Mouse (Mus musculus) kidney, embryonic 14.5 days (tissue): ENCODE measurements around the gene Tmem101. TPM values are rescaled to one million over a fixed set of nuclear protein-coding genes. Genes with fewer than 3 reads are reported as not detected.

Experiments
- ATAC-seq: fragments of 200-750 bp; cut with Nextera tagmentation; 2 replicates; pipeline ENCODE4 v1.8.0; 2017; ENCODE audit warnings: moderate number of reproducible peaks, mild to moderate bottlenecking, moderate TSS enrichment, moderate library complexity; ENCODE audit not compliant: low FRiP score, low TSS enrichment
- H3K27ac ChIP-seq: fragments of 300-500 bp; sonication (generic); 2 replicates; pipeline ENCODE4 v1.5.1; 2014; ENCODE audit warnings: low read depth, mild to moderate bottlenecking, low read length, moderate library complexity, mixed read lengths
- H3K27me3 ChIP-seq: fragments of 300-500 bp; sonication (generic); 2 replicates; pipeline ENCODE4 v1.6.1; 2014; ENCODE audit warnings: mild to moderate bottlenecking, low read length; ENCODE audit not compliant: control insufficient read depth, insufficient read depth
- H3K36me3 ChIP-seq: fragments of 300-500 bp; sonication (generic); 2 replicates; pipeline ENCODE4 v1.6.1; 2014; ENCODE audit warnings: low read length, mixed read lengths; ENCODE audit not compliant: control insufficient read depth, insufficient read depth
- H3K4me1 ChIP-seq: fragments of 300-500 bp; sonication (generic); 2 replicates; pipeline ENCODE4 v1.6.1; 2014; ENCODE audit warnings: low read length, mixed read lengths; ENCODE audit not compliant: control insufficient read depth, insufficient read depth
- H3K4me2 ChIP-seq: fragments of 300-500 bp; sonication (generic); replicated peaks from 2 replicates; pipeline ENCODE4 v1.6.1; 2014; ENCODE audit warnings: low read depth, mild to moderate bottlenecking, low read length
- H3K4me3 ChIP-seq: fragments of 300-500 bp; sonication (generic); 2 replicates; pipeline ENCODE4 v1.5.1; 2014; ENCODE audit warnings: mild to moderate bottlenecking, low read length
- H3K9ac ChIP-seq: fragments of 300-500 bp; sonication (generic); 2 replicates; pipeline ENCODE4 v1.6.1; 2014; ENCODE audit warnings: low read depth, mild to moderate bottlenecking, low read length, moderate library complexity
- H3K9me3 ChIP-seq: fragments of 300-500 bp; sonication (generic); 2 replicates; pipeline ENCODE4 v1.6.1; 2016; ENCODE audit warnings: low read length; ENCODE audit not compliant: control insufficient read depth
- WGBS: fragments of 180-500 bp; shearing (Covaris S2); extraction: QIAGEN DNeasy Blood & Tissue Kit; methylation state at CpG from one replicate; pipeline ENCODE4 v1.1.7; 2014; 5-methylcytosine and 5-hydroxymethylcytosine counted together
- polyA plus RNA-seq: library from polyadenylated mRNA; unstranded; fragments of >200 nt; fragmentation: Nextera tagmentation; extraction: Ambion mirVana; gene quantifications from 2 replicates; pipeline ENCODE4 v1.2.1, GENCODE M21; 2014

Tmem101 gene
- polyA plus RNA-seq, 1 experiment from 2014 or later = 28.2 TPM

- peak within 1 kb of the TSS; percentile 34 for H3K4me3 ChIP-seq
- 0 out of 2 replicates have a peak within 1 kb of the TSS, but pooled peaks have one; percentile 23 for H3K9ac ChIP-seq
- no peak within 1 kb of the TSS for H3K27ac ChIP-seq
- peaks cover 11% of the 10 kb centered on the region for H3K4me1 ChIP-seq
- H3K4me2 ChIP-seq = peak within 1 kb of the TSS; percentile 53
- no peak; the same call in 1 of the 2 replicates for ATAC-seq
- peaks cover 53% of the 10 kb centered on the region for H3K27me3 ChIP-seq
- H3K9me3 ChIP-seq = no peaks in the 10 kb centered on the region
- H3K36me3 ChIP-seq = no peaks in the 10 kb centered on the region
- whole genome bisulfite sequencing = 1% methylated on average over 50 of the region's 50 CpGs
Observed at GRCm38 (mm10) chr11:102145471-102146001, 10.7 kb downstream of the Tmem101 start, which contains the start of gene Nags. Gene Nags, plus strand, starts transcription at chr11:102145513.

- no peak overlapping the region for H3K27ac ChIP-seq
- no peak; the same call in 1 of the 2 replicates for ATAC-seq
- WGBS = 24% methylated on average over 13 of the region's 13 CpGs
Observed at GRCm38 (mm10) chr11:102144957-102145470, 11.2 kb downstream of the Tmem101 start.

GRCm38 (mm10) chr11:102142355-102142754 lies 13.8 kb downstream of the Tmem101 start:
- Histone ChIP-seq H3K4me3 (no peak overlapping the region), H3K36me3 (no peaks in the 10 kb centered on the region), H3K27ac (no peak overlapping the region), H3K9ac (no peak overlapping the region), H3K9me3 (no peaks in the 10 kb centered on the region), H3K27me3 (peaks cover 35% of the 10 kb centered on the region), H3K4me2 (no peak overlapping the region), H3K4me1 (peaks cover 6% of the 10 kb centered on the region)
- ATAC-seq = no peak
- WGBS = 60% methylated on average over 7 of the region's 7 CpGs

More at GRCm38 (mm10) chr11:102144957-102145470, 11.2 kb downstream of the Tmem101 start:
- Histone ChIP-seq H3K27me3 (peaks cover 53% of the 10 kb centered on the region), H3K4me3 (peak overlapping the region; percentile 34), H3K9me3 (no peaks in the 10 kb centered on the region), H3K36me3 (no peaks in the 10 kb centered on the region), H3K4me2 (peak overlapping the region; percentile 53), H3K4me1 (peaks cover 11% of the 10 kb centered on the region), H3K9ac (0 out of 2 replicates have a peak overlapping the region, but pooled peaks have one; percentile 23)

DNA sequence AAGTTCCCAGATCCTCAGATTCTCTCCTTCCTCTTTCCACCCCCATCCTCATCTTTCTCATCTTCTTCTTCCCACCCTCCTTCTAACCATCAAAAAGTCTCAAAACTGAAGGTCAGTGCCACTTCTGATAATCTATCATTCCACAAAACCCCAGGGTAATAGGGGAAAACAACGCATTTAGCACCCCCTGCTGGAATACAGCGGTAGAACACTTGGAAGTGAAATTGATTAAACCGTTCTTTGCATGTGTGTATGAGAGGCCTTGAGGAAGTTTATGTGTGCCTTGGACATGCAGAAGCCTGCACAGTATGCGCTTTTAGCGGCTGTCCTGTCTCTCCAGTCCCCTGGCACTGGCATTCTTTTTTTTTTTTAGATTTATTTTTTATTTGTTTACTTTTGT lies 15.7 kb downstream of the Tmem101 start:
- Histone ChIP-seq H3K9ac (no peak overlapping the region), H3K36me3 (no peaks in the 10 kb centered on the region), H3K4me3 (no peak overlapping the region), H3K27ac (no peak overlapping the region), H3K9me3 (no peaks in the 10 kb centered on the region), H3K27me3 (peaks cover 17% of the 10 kb centered on the region), H3K4me1 (peaks cover 3% of the 10 kb centered on the region; the same call in 1 of the 2 replicates), H3K4me2 (no peak overlapping the region)
- no peak for ATAC-seq
- 4% methylated on average over 5 of the region's 5 CpGs for WGBS

- Histone ChIP-seq H3K9ac (no peak overlapping the region), H3K27ac (no peak overlapping the region), H3K4me3 (no peak overlapping the region; the same call in 1 of the 2 replicates), H3K4me2 (peak overlapping the region; percentile 47), H3K36me3 (no peaks in the 10 kb centered on the region), H3K27me3 (peaks cover under 1% of the 10 kb centered on the region; the same call in 1 of the 2 replicates), H3K9me3 (no peaks in the 10 kb centered on the region), H3K4me1 (peaks cover 6% of the 10 kb centered on the region; the same call in 1 of the 2 replicates)
- WGBS = under 1% methylated on average over 18 of the region's 18 CpGs
- peak; percentile 53 for ATAC-seq
Observed at GRCm38 (mm10) chr11:102138447-102138740, 17.8 kb downstream of the Tmem101 start.

DNA sequence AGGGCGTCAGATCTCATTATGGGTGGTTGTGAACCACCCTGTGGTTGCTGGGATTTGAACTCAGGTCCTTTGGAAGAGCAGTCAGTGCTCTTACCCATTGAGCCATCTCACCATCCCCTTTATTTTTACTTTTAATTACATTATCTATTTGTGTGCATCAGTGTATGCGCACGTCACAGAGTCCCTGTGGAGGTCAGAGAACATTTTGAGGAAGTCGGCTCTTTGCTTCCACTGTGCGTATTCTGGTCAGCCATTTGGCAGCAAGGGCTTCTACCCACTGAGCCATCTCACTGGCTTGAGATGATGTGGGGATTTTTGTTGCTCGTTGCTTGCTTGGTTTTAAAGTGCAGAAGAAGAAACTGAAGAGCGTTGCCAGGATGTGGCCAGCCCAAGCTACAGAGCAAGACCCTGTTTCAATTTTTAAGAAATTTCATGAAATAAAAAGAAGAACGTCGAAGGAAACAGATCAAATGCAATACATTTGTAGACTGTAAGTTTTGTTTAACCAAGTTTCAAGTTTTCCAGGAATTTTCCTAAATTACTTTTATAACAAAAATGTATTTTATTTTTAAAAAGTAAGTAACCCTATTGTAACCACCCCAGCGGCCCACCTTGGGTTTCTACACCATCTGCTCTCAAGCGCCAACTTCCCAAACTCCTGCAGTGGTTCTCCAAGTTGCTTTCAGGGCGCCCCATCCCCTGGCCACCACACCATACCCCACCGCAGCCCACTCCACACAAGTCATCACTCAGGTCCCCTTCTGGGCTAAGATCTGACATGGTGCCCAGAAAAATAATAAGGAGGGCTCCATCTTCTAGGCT lies 18.4 kb downstream of the Tmem101 start:
- WGBS = 51% methylated on average over 13 of the region's 13 CpGs
- Histone ChIP-seq H3K4me3 (no peak overlapping the region; the same call in 1 of the 2 replicates), H3K4me2 (peak overlapping the region; percentile 47), H3K27me3 (no peaks in the 10 kb centered on the region; the same call in 1 of the 2 replicates), H3K9me3 (no peaks in the 10 kb centered on the region), H3K4me1 (peaks cover 6% of the 10 kb centered on the region; the same call in 1 of the 2 replicates), H3K36me3 (no peaks in the 10 kb centered on the region), H3K27ac (no peak overlapping the region), H3K9ac (no peak overlapping the region)
- ATAC-seq = 0 out of 2 replicates have a peak, but pooled peaks have one; percentile 3

DNA sequence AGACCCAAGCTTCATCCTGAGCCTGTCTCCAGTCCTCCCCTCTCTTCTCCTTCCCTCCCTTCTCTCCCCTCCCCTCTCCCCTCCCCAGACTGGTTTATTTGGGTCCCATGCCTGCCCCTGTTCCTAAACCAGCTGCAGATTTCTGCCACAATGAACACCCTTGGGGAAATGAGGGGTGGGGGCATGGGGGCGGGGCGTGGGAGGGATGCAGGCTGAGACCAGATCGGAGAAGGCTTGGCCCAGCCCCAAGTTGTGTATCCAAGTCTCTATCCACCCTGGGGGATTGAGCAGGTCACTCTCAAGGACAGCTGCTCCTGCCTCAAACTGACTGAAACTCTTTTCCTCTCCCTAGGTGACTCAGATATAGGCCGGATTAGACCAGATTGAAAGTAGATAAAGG lies 21.7 kb downstream of the Tmem101 start:
- Histone ChIP-seq H3K27ac (no peak overlapping the region), H3K9ac (no peak overlapping the region), H3K27me3 (no peaks in the 10 kb centered on the region; the same call in 1 of the 2 replicates), H3K4me1 (0 out of 2 replicates have a peak, but pooled peaks cover 3% of the 10 kb centered on the region), H3K36me3 (no peaks in the 10 kb centered on the region), H3K9me3 (no peaks in the 10 kb centered on the region), H3K4me2 (no peak overlapping the region), H3K4me3 (no peak overlapping the region)
- 32% methylated on average over 4 of the region's 4 CpGs for WGBS
- ATAC-seq = no peak

DNA sequence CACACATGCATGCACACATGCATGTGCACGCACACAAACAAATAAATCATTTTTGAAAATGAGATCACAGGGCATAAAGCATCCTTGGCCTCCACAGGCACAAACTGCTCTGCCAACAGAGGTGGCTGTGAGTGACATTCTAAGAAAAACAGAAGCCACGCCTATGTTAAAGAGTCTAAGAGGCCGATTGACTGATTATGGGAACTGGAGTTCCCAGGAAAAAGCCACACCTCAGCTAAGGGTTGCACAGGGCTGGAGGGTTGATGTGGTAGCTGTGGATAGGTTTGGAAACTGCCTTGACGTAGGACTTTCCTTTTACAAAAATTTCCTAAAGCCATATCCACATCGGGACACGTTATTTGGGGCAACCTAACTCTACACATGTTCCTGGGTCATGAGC lies 38.8 kb downstream of the Tmem101 start:
- H3K27ac ChIP-seq = no peak overlapping the region
- H3K4me3 ChIP-seq = no peak overlapping the region
- no peak overlapping the region for H3K9ac ChIP-seq
- 81% methylated on average over 6 of the region's 6 CpGs for WGBS
- ATAC-seq = no peak
- no peaks in the 10 kb centered on the region for H3K4me1 ChIP-seq
- no peaks in the 10 kb centered on the region for H3K36me3 ChIP-seq
- no peaks in the 10 kb centered on the region for H3K9me3 ChIP-seq
- H3K4me2 ChIP-seq = no peak overlapping the region
- H3K27me3 ChIP-seq = no peaks in the 10 kb centered on the region

DNA sequence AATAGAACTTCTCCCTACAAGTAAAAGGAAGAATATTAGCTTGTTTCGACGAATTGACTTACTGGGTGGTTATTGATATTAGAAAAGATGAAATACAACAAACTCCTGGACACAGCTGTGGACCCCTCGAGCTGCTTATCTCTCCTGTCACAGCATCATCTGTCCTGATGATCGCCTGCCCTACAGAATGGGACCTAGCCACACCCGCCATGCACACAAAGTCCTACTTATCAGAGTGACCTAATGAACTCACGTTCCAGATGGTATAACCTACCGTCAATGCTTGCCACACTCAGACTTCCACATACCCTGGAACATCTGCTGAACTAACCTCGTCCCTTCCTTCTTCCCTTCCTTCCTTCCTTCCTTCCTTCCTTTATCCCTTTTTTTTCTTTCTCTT lies 40.0 kb downstream of the Tmem101 start:
- Histone ChIP-seq H3K4me2 (no peak overlapping the region), H3K36me3 (no peaks in the 10 kb centered on the region), H3K9me3 (no peaks in the 10 kb centered on the region), H3K9ac (no peak overlapping the region), H3K27ac (no peak overlapping the region), H3K4me3 (no peak overlapping the region), H3K4me1 (no peaks in the 10 kb centered on the region), H3K27me3 (no peaks in the 10 kb centered on the region)
- whole genome bisulfite sequencing = 82% methylated on average over 8 of the region's 8 CpGs
- no peak for ATAC-seq
